1 mouse cellular context compared by ENCODE assay signal in the genomic region with DNA sequence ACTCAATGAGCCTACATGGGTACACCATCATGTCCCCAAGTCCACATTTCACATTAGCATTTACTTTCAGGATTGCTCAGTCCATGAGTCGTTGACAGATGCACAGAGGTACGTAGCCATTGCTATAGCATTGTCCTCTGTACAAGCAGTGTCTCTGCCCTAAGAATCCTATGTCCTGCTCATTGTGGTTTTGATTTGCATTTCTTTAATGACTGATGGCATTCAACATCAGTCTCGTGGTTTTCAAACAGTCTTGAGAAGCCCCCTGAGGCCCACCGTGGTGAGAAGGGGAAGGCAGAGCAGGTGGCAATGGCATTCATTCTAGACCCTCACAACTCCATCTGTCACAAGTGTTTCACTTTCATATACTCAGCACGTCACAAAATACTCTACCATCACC.
TF ChIP-seq lines count a peak whose summit lies in the region.

No protein-coding gene starts in this region.

TF ChIP-seq in CH12.LX, 34 proteins besides CTCF, POLR2A, EP300 and RAD21 (continued from another document):
- TF ChIP-seq E2F4 (IDR thresholded peaks at IDR 0.05; ENCODE audit: insufficient replicate concordance, low read depth, low read length) (0 out of 2 replicates have a peak, but pooled peaks have one; percentile 22), ELF1 (IDR thresholded peaks at IDR 0.05; ENCODE audit: low read depth, low read length) (no peak), CHD1 (IDR thresholded peaks at IDR 0.05; ENCODE audit: low read depth, low read length) (no peak; the same call in 1 of the 2 replicates), ZKSCAN1 (IDR thresholded peaks at IDR 0.05; ENCODE audit: borderline replicate concordance, low read depth, low read length) (no peak), ZNF384 (IDR thresholded peaks at IDR 0.05; ENCODE audit: low read depth, low read length) (0 out of 2 replicates have a peak, but pooled peaks have one; percentile 24), IRF4 (IDR thresholded peaks at IDR 0.05; ENCODE audit: low read depth, low read length) (peak; percentile 95), USF2 (conservative IDR thresholded peaks at IDR 0.05; ENCODE audit: low read depth, low read length) (no peak), ZMIZ1 (IDR thresholded peaks at IDR 0.05; ENCODE audit: low read depth, low read length) (no peak), JUN (IDR thresholded peaks at IDR 0.05; ENCODE audit: insufficient read depth, low read depth, low read length) (peak; percentile 84), MEF2A (IDR thresholded peaks at IDR 0.05; ENCODE audit: borderline replicate concordance, low read depth, low read length) (peak; percentile 88), NELFE (IDR thresholded peaks at IDR 0.05; ENCODE audit: low read depth, low read length) (no peak), GABPA (IDR thresholded peaks at IDR 0.05; ENCODE audit: insufficient replicate concordance, low read depth, low read length) (no peak), JUND (conservative IDR thresholded peaks at IDR 0.05; ENCODE audit: low read depth, low read length) (peak; percentile 78), ETS1 (conservative IDR thresholded peaks at IDR 0.05; ENCODE audit: low read depth, low read length) (peak; percentile 96)
TF ChIP-seq in CH12.LX: peak in this region for 20.
